Mouse (Mus musculus) limb, embryonic 15.5 days (tissue): ENCODE measurements around the gene Rhbdd3. TPM values are rescaled to one million over a fixed set of nuclear protein-coding genes. Genes with fewer than 3 reads are reported as not detected.
A peak's percentile ranks its signal among the peaks of the same experiment; 100 is the strongest.

ENCODE experiments used
- ATAC-seq: fragments of 200-750 bp; cut with Nextera tagmentation; 2 replicates; pipeline ENCODE4 v1.8.0; 2017; ENCODE audit warnings: low read depth, moderate TSS enrichment; ENCODE audit not compliant: insufficient number of reproducible peaks, low FRiP score, low TSS enrichment
- H3K27ac ChIP-seq: fragments of 300-500 bp; sonication (generic); 2 replicates; pipeline ENCODE4 v1.5.1; 2015; ENCODE audit warnings: moderate library complexity, mild to moderate bottlenecking, inconsistent platforms
- H3K27me3 ChIP-seq: fragments of 300-500 bp; sonication (generic); 2 replicates; pipeline ENCODE4 v1.6.1; 2015; ENCODE audit warnings: inconsistent platforms
- H3K36me3 ChIP-seq: fragments of 300-500 bp; sonication (generic); 2 replicates; pipeline ENCODE4 v1.6.1; 2015; ENCODE audit warnings: inconsistent platforms
- H3K4me1 ChIP-seq: fragments of 300-500 bp; sonication (generic); 2 replicates; pipeline ENCODE4 v1.6.1; 2015; ENCODE audit warnings: inconsistent platforms
- H3K4me2 ChIP-seq: fragments of 300-500 bp; sonication (generic); 2 replicates; pipeline ENCODE4 v1.6.1; 2015; ENCODE audit warnings: mild to moderate bottlenecking, inconsistent platforms
- H3K4me3 ChIP-seq: fragments of 300-500 bp; sonication (generic); 2 replicates; pipeline ENCODE4 v1.5.1; 2015; ENCODE audit warnings: mild to moderate bottlenecking, inconsistent platforms
- H3K9ac ChIP-seq: fragments of 300-500 bp; sonication (generic); 2 replicates; pipeline ENCODE4 v1.6.1; 2015; ENCODE audit warnings: inconsistent platforms
- H3K9me3 ChIP-seq: fragments of 300-500 bp; sonication (generic); 2 replicates; pipeline ENCODE4 v1.6.1; 2016; ENCODE audit warnings: inconsistent platforms
- WGBS: fragments of 180-500 bp; shearing (Covaris S2); methylation state at CpG from one replicate; pipeline ENCODE4 v1.1.7; 2015; 5-methylcytosine and 5-hydroxymethylcytosine counted together
- polyA plus RNA-seq: library from polyadenylated mRNA; unstranded; fragments of >200 nt; fragmentation: Nextera tagmentation; extraction: Ambion mirVana; gene quantifications from 2 replicates; pipeline ENCODE4 v1.2.1, GENCODE M21; 2015

Rhbdd3 gene
- polyA plus RNA-seq = 23.1 and 26.1 TPM in 2 replicates

DNA sequence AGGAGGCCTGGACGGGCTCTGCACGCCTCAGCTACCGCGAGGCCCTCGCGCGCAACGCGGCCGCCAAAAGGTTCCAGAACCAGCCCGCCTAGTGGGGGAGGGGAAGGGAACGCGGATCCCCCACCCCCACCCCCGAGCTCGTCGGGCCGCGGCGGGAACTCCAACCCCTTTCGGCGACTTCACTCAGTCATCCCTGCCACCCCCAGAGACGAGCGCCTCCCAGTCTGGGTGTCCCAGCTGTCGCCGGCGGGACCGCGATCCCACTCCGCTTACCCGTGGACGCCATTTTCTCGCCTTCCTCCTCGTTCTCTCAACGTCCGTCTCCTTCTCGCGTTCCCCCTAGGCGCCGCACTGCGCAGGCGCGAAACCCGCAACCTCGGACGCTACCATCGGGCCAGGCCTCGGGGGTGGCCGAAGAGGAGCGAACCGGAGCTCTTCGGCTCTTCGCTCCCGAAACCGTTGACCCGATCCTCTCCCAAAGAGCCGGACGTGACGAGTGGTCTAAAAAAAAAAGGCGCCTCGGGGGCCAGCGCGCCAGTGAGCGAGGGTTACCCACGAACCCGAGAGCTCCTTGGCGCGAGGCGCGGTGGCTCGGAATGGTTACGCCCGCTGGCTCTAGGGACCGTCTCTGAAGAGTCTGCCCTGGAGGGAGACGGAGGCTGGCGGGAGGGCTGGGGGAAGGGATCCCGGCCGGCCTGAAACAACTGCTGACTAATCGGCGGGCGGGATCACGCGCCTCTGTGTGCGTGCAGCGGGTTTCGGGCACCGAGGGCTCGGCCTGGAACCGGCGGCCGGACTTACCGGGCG lies at the start of gene Rhbdd3, which contains the start of gene Ewsr1:
Gene Rhbdd3 (plus strand): TSS at position 191 of the 807 bp plus-strand sequence.
Gene Ewsr1 (minus strand): TSS at position 531 of the 807 bp plus-strand sequence.
- Histone ChIP-seq H3K36me3 (peaks cover 10% of the 10 kb centered on the region), H3K4me2 (peak within 1 kb of the TSS; percentile 83), H3K27me3 (no peaks in the 10 kb centered on the region), H3K9me3 (no peaks in the 10 kb centered on the region), H3K4me1 (peaks cover 31% of the 10 kb centered on the region), H3K4me3 (peak within 1 kb of the TSS; percentile 98), H3K9ac (peak within 1 kb of the TSS; percentile 99), H3K27ac (peak within 1 kb of the TSS; percentile 99)
- under 1% methylated on average over 88 of the region's 92 CpGs for WGBS
- peak; percentile 86 for ATAC-seq

DNA sequence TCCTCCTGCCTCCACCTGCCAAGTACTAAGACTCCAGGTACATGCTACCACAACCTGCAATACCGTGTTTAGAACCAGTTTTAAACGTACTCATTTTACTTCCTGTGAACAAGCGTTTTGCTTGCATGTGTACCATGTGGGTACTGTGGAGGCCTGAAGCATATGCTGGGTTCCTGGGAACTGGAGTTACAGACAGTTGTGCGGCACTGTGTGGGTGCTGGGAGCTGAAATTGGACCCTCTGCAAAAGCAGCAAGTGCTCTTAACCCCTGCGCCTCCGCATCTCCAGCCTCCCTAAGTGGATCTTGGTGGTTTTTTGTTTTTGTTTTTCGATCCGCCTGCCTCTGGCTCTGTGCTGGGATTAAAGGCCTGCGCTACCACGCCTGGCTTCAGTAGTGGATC lies 47.1 kb upstream of the Rhbdd3 start:
- Histone ChIP-seq H3K9me3 (no peaks in the 10 kb centered on the region), H3K27me3 (peaks cover 19% of the 10 kb centered on the region), H3K4me3 (no peak overlapping the region), H3K4me1 (peaks cover 4% of the 10 kb centered on the region; the same call in 1 of the 2 replicates), H3K27ac (no peak overlapping the region), H3K9ac (no peak overlapping the region), H3K36me3 (no peaks in the 10 kb centered on the region), H3K4me2 (no peak overlapping the region)
- 78% methylated on average over 10 of the region's 10 CpGs for WGBS
- ATAC-seq = no peak

DNA sequence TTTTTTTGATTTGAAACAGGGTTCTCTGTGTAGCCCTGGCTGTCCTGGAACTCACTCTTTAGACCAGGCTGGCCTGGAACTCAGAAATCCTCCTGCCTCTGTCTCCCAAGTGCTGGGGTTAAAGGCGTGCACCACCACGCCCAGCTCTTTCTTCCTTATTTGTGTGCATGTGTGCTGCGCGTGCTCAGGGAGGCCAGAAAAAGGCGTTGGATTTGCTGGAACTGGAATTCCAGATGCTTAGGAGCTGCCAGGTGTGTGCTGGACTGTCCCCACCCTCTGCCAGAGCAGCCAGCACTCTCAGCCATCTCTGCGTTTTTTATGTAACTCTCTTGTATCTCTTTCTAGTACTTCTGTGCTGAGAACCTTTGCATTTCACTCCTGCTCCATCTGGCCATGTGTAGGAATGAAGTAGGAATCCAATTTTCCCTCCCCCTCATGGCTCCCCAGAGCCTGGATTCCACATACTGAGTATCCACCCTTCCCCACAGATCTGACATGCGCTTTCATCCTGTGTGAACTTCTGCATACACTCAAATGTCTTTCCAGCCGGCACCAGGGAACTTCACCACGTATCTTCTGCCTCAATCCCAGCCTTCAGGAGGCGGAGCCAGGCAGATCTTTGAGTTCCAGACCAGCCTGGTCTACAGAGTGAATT lies 46.4 kb upstream of the Rhbdd3 start:
- Histone ChIP-seq H3K27me3 (peaks cover 26% of the 10 kb centered on the region), H3K9ac (no peak overlapping the region), H3K27ac (peak overlapping the region; percentile 22; the same call in 1 of the 2 replicates), H3K4me2 (no peak overlapping the region), H3K4me3 (no peak overlapping the region), H3K36me3 (no peaks in the 10 kb centered on the region), H3K9me3 (no peaks in the 10 kb centered on the region), H3K4me1 (peaks cover 9% of the 10 kb centered on the region)
- ATAC-seq = no peak
- 57% methylated on average over 10 of the region's 10 CpGs for WGBS

DNA sequence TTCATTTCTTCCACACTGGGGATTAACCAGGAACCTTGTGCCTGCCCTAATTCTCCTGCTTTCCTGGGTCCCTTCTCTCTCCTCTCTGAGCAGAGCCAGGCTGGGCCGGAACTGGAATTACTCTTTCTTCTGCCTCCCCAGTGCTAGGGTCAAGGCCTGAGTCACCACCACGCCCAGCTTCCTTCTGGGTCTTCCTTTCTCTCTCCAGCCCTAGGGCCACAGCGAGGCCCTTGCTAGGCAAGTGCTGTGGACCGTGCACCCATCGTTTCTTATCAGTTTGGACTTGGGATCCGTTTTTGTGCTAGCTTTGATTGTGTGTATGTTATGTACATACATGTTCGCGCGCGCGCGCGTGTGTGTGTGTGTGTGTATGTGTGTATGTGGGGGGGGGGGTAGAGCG lies 44.6 kb upstream of the Rhbdd3 start:
- peaks cover 25% of the 10 kb centered on the region for H3K4me1 ChIP-seq
- no peak for ATAC-seq
- no peak overlapping the region for H3K4me2 ChIP-seq
- peaks cover 42% of the 10 kb centered on the region for H3K27me3 ChIP-seq
- no peak overlapping the region for H3K27ac ChIP-seq
- 91% methylated on average over 14 of the region's 14 CpGs for WGBS
- H3K9ac ChIP-seq = no peak overlapping the region
- no peaks in the 10 kb centered on the region for H3K9me3 ChIP-seq
- no peak overlapping the region for H3K4me3 ChIP-seq
- H3K36me3 ChIP-seq = no peaks in the 10 kb centered on the region

DNA sequence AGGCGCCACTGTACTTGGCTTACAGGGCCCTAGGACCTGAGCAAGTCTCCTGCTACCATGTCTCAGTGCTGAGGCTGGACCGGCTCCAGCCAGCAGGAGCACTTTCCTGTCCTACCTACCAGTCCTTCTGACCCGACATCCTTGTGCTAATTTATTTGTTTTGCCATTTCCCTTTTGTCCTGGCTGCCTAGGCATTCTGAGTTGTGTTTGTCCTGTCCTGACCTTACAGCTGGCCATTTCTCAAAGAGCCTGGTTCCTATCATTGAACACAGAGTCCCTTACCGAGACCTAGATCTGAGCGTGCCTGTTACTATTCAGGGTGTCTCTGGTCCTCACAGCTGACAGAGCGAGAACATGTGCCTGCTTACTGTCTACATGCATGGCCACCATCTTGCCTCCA lies 43.9 kb upstream of the Rhbdd3 start:
- Histone ChIP-seq H3K4me3 (no peak overlapping the region), H3K27ac (no peak overlapping the region), H3K4me2 (no peak overlapping the region), H3K9ac (no peak overlapping the region), H3K4me1 (peaks cover 32% of the 10 kb centered on the region), H3K9me3 (no peaks in the 10 kb centered on the region), H3K27me3 (peaks cover 49% of the 10 kb centered on the region), H3K36me3 (no peaks in the 10 kb centered on the region)
- 61% methylated on average over 6 of the region's 6 CpGs for WGBS
- no peak for ATAC-seq

DNA sequence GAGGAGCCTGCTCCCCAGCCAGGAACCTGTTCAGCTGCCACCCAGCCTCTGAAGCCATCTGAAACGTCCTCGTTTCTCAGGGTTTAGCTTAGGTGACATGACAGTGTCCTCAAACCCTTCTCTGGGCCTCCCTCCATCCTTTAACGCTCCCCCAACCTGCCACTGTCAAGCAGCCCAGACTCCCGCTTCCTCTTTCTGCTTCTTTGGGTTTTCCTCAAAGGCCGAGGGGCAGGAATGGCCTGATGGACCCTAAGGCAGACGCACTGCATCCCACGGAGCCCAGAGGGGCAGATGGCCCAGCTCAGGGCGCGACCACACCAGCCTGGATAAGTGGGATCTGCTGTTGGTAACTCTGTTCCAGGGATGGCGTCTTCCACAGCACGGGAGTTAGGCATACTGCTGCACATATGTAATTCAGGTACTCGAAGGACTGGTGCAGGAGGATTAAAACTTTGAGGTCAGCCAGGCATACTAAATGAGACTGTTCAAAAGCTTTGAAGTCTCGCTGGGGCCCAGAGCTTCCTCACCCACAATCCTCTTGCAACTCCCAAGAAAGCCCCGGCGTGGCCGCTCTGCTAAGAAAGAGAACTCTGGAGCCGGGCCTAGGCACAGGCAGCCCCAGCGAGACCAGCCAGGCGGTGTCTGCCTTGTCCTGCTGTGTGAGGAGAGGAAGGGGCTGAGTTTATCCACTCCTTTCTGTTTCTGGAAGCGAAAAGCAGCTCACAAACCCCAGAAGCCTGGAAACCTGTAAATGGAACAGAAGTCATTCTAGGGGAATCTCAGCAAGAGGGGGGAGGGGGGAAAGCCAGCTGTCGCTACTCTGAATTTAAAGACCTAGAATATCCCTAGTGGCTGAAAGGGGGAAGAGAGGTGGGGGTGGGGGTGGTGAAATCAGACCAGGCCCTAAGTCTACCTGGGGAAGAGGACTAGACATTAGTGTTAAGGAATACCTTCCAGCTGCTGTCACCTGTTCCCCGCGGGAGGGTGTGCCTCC lies 42.5 kb upstream of the Rhbdd3 start:
- 39% methylated on average over 23 of the region's 23 CpGs for WGBS
- H3K9ac ChIP-seq = no peak overlapping the region
- H3K36me3 ChIP-seq = peaks cover 6% of the 10 kb centered on the region
- H3K27me3 ChIP-seq = peaks cover 63% of the 10 kb centered on the region
- H3K4me1 ChIP-seq = peaks cover 42% of the 10 kb centered on the region
- H3K4me2 ChIP-seq = no peak overlapping the region
- 0 out of 2 replicates have a peak overlapping the region, but pooled peaks have one; percentile 17 for H3K27ac ChIP-seq
- no peaks in the 10 kb centered on the region for H3K9me3 ChIP-seq
- H3K4me3 ChIP-seq = no peak overlapping the region
- ATAC-seq = no peak

DNA sequence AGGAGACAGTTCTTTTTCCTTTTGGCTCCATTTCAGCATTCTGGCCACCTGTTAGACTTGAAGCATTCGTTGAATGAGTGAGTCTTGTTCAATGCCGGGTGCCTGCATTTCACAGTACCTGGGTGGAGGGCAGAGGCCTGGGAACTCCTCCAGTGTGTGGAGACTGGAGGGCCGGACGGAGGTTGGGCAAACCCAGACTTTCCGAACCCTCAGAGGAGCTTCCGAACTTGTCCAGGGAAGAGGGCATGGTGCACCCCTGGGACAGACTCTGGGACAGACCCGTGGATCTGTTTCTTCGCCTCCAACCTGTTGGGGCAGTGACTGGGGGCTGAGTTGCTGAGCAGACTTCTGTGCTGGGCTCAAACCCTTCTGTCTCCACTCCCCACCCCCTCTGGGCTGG lies 41.7 kb upstream of the Rhbdd3 start:
- Histone ChIP-seq H3K9me3 (no peaks in the 10 kb centered on the region), H3K4me1 (peaks cover 50% of the 10 kb centered on the region), H3K27me3 (peaks cover 71% of the 10 kb centered on the region), H3K4me2 (no peak overlapping the region), H3K4me3 (no peak overlapping the region), H3K9ac (no peak overlapping the region), H3K36me3 (peaks cover 6% of the 10 kb centered on the region), H3K27ac (no peak overlapping the region)
- WGBS = 55% methylated on average over 8 of the region's 8 CpGs
- no peak for ATAC-seq

DNA sequence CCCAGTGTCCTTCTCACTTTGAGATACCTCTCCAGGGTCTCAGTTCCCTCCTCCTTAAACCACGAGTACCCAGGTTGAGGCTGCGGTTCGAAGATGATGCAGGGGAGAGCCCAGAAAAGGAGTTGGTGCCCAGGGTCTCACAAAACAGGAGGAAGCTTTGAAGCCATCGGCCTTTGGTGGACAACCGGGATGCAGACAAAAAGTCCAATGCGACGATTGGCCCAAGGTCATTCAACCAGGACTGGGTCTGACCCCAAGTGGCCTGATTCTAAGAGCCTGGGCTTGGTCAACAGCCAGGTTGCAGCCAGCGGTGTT lies 41.2 kb upstream of the Rhbdd3 start:
- Histone ChIP-seq H3K4me1 (peaks cover 54% of the 10 kb centered on the region), H3K4me3 (peak overlapping the region; percentile 51), H3K27me3 (peaks cover 75% of the 10 kb centered on the region), H3K9ac (no peak overlapping the region; the same call in 1 of the 2 replicates), H3K9me3 (no peaks in the 10 kb centered on the region), H3K36me3 (peaks cover 6% of the 10 kb centered on the region), H3K4me2 (peak overlapping the region; percentile 96), H3K27ac (no peak overlapping the region)
- no peak for ATAC-seq
- WGBS = 21% methylated on average over 8 of the region's 8 CpGs

DNA sequence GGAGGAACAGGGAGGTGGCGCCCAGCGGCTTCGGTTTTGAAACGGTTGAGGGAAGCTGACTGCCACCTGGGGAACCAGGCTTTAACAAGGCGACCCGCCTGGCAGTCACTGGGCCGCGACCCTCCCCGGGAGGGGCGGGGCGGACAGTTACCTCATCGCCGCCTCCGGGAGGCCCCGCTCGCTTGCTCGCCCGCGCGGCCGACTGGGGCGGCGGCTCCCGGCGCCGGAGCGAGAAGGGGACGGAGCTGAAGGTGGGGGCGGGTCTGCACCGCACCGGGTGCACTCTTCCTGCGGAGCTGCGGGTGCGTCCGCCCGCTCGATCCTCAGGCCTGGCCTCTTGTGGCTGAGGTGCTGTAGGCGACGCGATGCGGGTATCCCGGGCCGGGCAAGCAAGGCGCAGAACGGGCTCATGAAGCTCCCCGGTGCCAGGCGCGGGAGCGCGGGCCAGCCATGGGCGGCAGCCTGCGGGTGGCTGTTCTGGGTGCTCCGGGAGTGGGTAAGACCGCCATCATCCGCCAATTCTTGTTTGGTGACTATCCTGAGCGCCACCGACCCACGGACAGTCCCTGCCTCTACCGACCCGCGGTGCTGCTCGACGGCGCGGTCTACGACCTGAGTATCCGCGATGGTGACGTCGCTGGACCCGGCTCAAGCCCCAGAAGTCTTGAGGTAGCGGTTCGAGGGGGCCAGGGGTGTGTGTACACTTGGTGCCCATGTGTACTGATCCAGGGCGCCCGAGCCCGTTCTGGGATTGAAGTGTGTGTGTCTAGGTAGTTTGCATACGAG lies 40.7 kb upstream of the Rhbdd3 start, which contains the start of gene Rasl10a:
Gene Rasl10a (plus strand): TSS at position 273 of the 786 bp plus-strand sequence.
- peak within 1 kb of the TSS; percentile 96 for H3K4me2 ChIP-seq
- H3K4me3 ChIP-seq = peak within 1 kb of the TSS; percentile 51
- H3K9me3 ChIP-seq = no peaks in the 10 kb centered on the region
- ATAC-seq = no peak
- peaks cover 6% of the 10 kb centered on the region for H3K36me3 ChIP-seq
- peaks cover 80% of the 10 kb centered on the region for H3K27me3 ChIP-seq
- peaks cover 60% of the 10 kb centered on the region for H3K4me1 ChIP-seq
- no peak within 1 kb of the TSS for H3K27ac ChIP-seq
- H3K9ac ChIP-seq = peak within 1 kb of the TSS; percentile 39
- 1% methylated on average over 77 of the region's 77 CpGs for WGBS

DNA sequence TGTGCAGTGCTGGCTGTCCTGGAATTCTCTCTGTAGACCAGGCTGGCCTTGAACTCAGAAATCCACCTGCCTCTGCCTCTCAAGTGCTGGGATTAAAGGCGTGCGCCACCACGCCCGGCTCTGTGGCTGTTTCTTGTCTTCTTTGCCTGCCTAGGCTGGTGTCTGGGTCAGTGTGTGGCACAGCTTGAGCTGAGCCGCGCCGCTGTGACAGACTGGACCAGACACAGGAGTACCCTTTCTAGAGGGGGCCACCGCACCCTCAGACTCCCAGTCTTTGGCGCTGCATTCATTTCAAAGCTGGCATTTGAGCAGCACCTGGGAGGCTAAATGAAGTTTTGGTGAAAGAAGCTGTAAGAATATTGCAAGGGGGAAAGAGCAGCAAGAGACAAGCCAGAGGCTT lies 39.9 kb upstream of the Rhbdd3 start:
- H3K36me3 ChIP-seq = peaks cover 6% of the 10 kb centered on the region
- H3K9me3 ChIP-seq = no peaks in the 10 kb centered on the region
- H3K4me2 ChIP-seq = 0 out of 2 replicates have a peak overlapping the region, but pooled peaks have one; percentile 24
- peaks cover 67% of the 10 kb centered on the region for H3K4me1 ChIP-seq
- WGBS = 31% methylated on average over 9 of the region's 9 CpGs
- no peak overlapping the region for H3K9ac ChIP-seq
- peaks cover 86% of the 10 kb centered on the region for H3K27me3 ChIP-seq
- H3K4me3 ChIP-seq = peak overlapping the region; percentile 51
- H3K27ac ChIP-seq = no peak overlapping the region
- ATAC-seq = no peak

DNA sequence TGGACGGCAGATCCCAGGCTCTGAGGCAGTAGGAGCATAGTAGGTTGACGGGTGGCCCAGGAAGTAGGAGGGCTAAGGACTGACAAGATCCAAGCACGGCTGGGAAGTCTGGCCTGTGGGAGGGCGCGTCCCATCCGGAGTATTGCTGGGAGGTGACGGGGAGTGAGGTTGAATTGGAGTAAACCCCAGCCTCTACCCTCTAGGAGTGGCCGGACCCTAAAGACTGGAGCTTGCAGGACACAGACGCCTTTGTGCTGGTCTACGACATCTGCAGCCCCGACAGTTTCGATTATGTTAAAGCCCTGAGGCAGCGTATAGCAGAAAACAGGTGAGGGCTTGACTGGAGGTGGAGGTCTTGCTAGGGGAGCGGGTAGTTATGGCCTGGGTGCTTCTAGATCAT lies 39.5 kb upstream of the Rhbdd3 start:
- H3K4me2 ChIP-seq = 0 out of 2 replicates have a peak overlapping the region, but pooled peaks have one; percentile 24
- H3K27ac ChIP-seq = no peak overlapping the region
- H3K36me3 ChIP-seq = peaks cover 6% of the 10 kb centered on the region
- H3K9me3 ChIP-seq = no peaks in the 10 kb centered on the region
- H3K9ac ChIP-seq = no peak overlapping the region
- H3K4me1 ChIP-seq = peaks cover 72% of the 10 kb centered on the region
- peaks cover 90% of the 10 kb centered on the region for H3K27me3 ChIP-seq
- ATAC-seq = no peak
- H3K4me3 ChIP-seq = peak overlapping the region; percentile 51; the same call in 1 of the 2 replicates
- 13% methylated on average over 14 of the region's 14 CpGs for WGBS
